Mouse (Mus musculus): ENCODE data around the gene Gpatch3. TPM values are rescaled to one million over a fixed set of nuclear protein-coding genes. Genes with fewer than 3 reads are reported as not detected.

Gene Gpatch3
- 6.5 and 6.6 TPM in 2 replicates for polyA plus RNA-seq (2014; fragmentation: Nextera tagmentation; extraction: Ambion mirVana)

- H3K4me3 ChIP-seq (ENCODE audit: low read depth, low read length): peak within 1 kb of the TSS; percentile 97
- H3K4me1 ChIP-seq (ENCODE audit: control insufficient read depth, insufficient read depth, low read length): peaks cover 3% of the 10 kb centered on the region
- ATAC-seq (peak; percentile 96), DNase-seq (ENCODE audit: low spot score) (peak; percentile 97)
- H3K27me3 ChIP-seq (replicated peaks; ENCODE audit: control insufficient read depth, insufficient read depth, low read length): no peaks in the 10 kb centered on the region
- H3K27ac ChIP-seq (ENCODE audit: low read depth, low read length): peak within 1 kb of the TSS; percentile 83
- H3K36me3 ChIP-seq (ENCODE audit: control insufficient read depth, insufficient read depth, low read length): peaks cover 13% of the 10 kb centered on the region
- H3K9ac ChIP-seq (ENCODE audit: low read length): peak within 1 kb of the TSS; percentile 87
- WGBS: 8% methylated on average over 44 of the region's 44 CpGs
- H3K4me2 ChIP-seq (ENCODE audit: low read length): peak within 1 kb of the TSS; percentile 87
- no peaks in the 10 kb centered on the region for H3K9me3 ChIP-seq (replicated peaks; ENCODE audit: control insufficient read depth, low read length)
Measured at GRCm38 (mm10) chr4:133574070-133574842, at the start of gene Gpatch3. Gene Gpatch3 (plus strand): TSS chr4:133574745.

- H3K9ac ChIP-seq (ENCODE audit: low read length): no peak overlapping the region
- no peaks in the 10 kb centered on the region for H3K9me3 ChIP-seq (replicated peaks; ENCODE audit: control insufficient read depth, low read length)
- no peak overlapping the region for H3K4me3 ChIP-seq (ENCODE audit: low read depth, low read length)
- ATAC-seq (no peak), DNase-seq (ENCODE audit: low spot score) (no peak)
- no peaks in the 10 kb centered on the region for H3K4me1 ChIP-seq (ENCODE audit: control insufficient read depth, insufficient read depth, low read length)
- H3K27ac ChIP-seq (ENCODE audit: low read depth, low read length): no peak overlapping the region
- H3K4me2 ChIP-seq (ENCODE audit: low read length): no peak overlapping the region
- H3K27me3 ChIP-seq (replicated peaks; ENCODE audit: control insufficient read depth, insufficient read depth, low read length): no peaks in the 10 kb centered on the region
- 80% methylated on average over 16 of the region's 16 CpGs for WGBS
- H3K36me3 ChIP-seq (ENCODE audit: control insufficient read depth, insufficient read depth, low read length): peaks cover 44% of the 10 kb centered on the region
Measured at GRCm38 (mm10) chr4:133527788-133528187, 46.8 kb upstream of the Gpatch3 start.

GRCm38 (mm10) chr4:133532777-133533176 is 41.8 kb upstream of the Gpatch3 start:
- no peak overlapping the region for H3K4me3 ChIP-seq (ENCODE audit: low read depth, low read length)
- no peaks in the 10 kb centered on the region for H3K4me1 ChIP-seq (ENCODE audit: control insufficient read depth, insufficient read depth, low read length)
- H3K9me3 ChIP-seq (replicated peaks; ENCODE audit: control insufficient read depth, low read length): no peaks in the 10 kb centered on the region
- H3K36me3 ChIP-seq (ENCODE audit: control insufficient read depth, insufficient read depth, low read length): peaks cover 88% of the 10 kb centered on the region
- ATAC-seq (no peak), DNase-seq (ENCODE audit: low spot score) (no peak)
- WGBS: 88% methylated on average over 3 of the region's 3 CpGs
- H3K9ac ChIP-seq (ENCODE audit: low read length): no peak overlapping the region
- H3K27me3 ChIP-seq (replicated peaks; ENCODE audit: control insufficient read depth, insufficient read depth, low read length): no peaks in the 10 kb centered on the region
- no peak overlapping the region for H3K4me2 ChIP-seq (ENCODE audit: low read length)
- no peak overlapping the region for H3K27ac ChIP-seq (ENCODE audit: low read depth, low read length)

- Histone ChIP-seq H3K4me1 (ENCODE audit: control insufficient read depth, insufficient read depth, low read length) (no peaks in the 10 kb centered on the region), H3K4me3 (ENCODE audit: low read depth, low read length) (no peak overlapping the region), H3K9ac (ENCODE audit: low read length) (no peak overlapping the region), H3K4me2 (ENCODE audit: low read length) (no peak overlapping the region), H3K36me3 (ENCODE audit: control insufficient read depth, insufficient read depth, low read length) (peaks cover 94% of the 10 kb centered on the region), H3K27me3 (replicated peaks; ENCODE audit: control insufficient read depth, insufficient read depth, low read length) (no peaks in the 10 kb centered on the region), H3K9me3 (replicated peaks; ENCODE audit: control insufficient read depth, low read length) (no peaks in the 10 kb centered on the region), H3K27ac (ENCODE audit: low read depth, low read length) (no peak overlapping the region)
- ATAC-seq (no peak), DNase-seq (ENCODE audit: low spot score) (no peak)
- WGBS: 89% methylated on average over 3 of the region's 3 CpGs
Measured at GRCm38 (mm10) chr4:133536081-133536480, 38.5 kb upstream of the Gpatch3 start.

- no peak for DNase-seq (ENCODE audit: low spot score)
- no peak for ATAC-seq
- H3K4me3 ChIP-seq (ENCODE audit: low read depth, low read length): no peak overlapping the region
- H3K9me3 ChIP-seq (replicated peaks; ENCODE audit: control insufficient read depth, low read length): no peaks in the 10 kb centered on the region
- WGBS: 92% methylated on average over 5 of the region's 5 CpGs
- no peak overlapping the region for H3K27ac ChIP-seq (ENCODE audit: low read depth, low read length)
- H3K9ac ChIP-seq (ENCODE audit: low read length): no peak overlapping the region
- H3K4me1 ChIP-seq (ENCODE audit: control insufficient read depth, insufficient read depth, low read length): no peaks in the 10 kb centered on the region
- H3K4me2 ChIP-seq (ENCODE audit: low read length): no peak overlapping the region
- H3K36me3 ChIP-seq (ENCODE audit: control insufficient read depth, insufficient read depth, low read length): peaks cover 93% of the 10 kb centered on the region
- H3K27me3 ChIP-seq (replicated peaks; ENCODE audit: control insufficient read depth, insufficient read depth, low read length): no peaks in the 10 kb centered on the region
Measured at GRCm38 (mm10) chr4:133536652-133537051, 37.9 kb upstream of the Gpatch3 start.

GRCm38 (mm10) chr4:133545272-133546231 is 29.0 kb upstream of the Gpatch3 start, which contains the start of gene Nudc:
Gene Nudc (minus strand): TSS chr4:133545996.
- WGBS: under 1% methylated on average over 73 of the region's 77 CpGs
- H3K27ac ChIP-seq (ENCODE audit: low read depth, low read length): peak within 1 kb of the TSS; percentile 61; the same call in 1 of the 2 replicates
- peak; percentile 100 for ATAC-seq
- H3K4me1 ChIP-seq (ENCODE audit: control insufficient read depth, insufficient read depth, low read length): peaks cover 10% of the 10 kb centered on the region
- no peaks in the 10 kb centered on the region for H3K27me3 ChIP-seq (replicated peaks; ENCODE audit: control insufficient read depth, insufficient read depth, low read length)
- DNase-seq (ENCODE audit: low spot score): peak; percentile 98
- peak within 1 kb of the TSS; percentile 90 for H3K4me3 ChIP-seq (ENCODE audit: low read depth, low read length)
- H3K36me3 ChIP-seq (ENCODE audit: control insufficient read depth, insufficient read depth, low read length): peaks cover 22% of the 10 kb centered on the region
- H3K9ac ChIP-seq (ENCODE audit: low read length): peak within 1 kb of the TSS; percentile 87
- H3K4me2 ChIP-seq (ENCODE audit: low read length): peak within 1 kb of the TSS; percentile 88
- H3K9me3 ChIP-seq (replicated peaks; ENCODE audit: control insufficient read depth, low read length): no peaks in the 10 kb centered on the region

GRCm38 (mm10) chr4:133552029-133552428 is 22.5 kb upstream of the Gpatch3 start:
- Histone ChIP-seq H3K9me3 (replicated peaks; ENCODE audit: control insufficient read depth, low read length) (no peaks in the 10 kb centered on the region), H3K9ac (ENCODE audit: low read length) (no peak overlapping the region), H3K4me3 (ENCODE audit: low read depth, low read length) (no peak overlapping the region), H3K27me3 (replicated peaks; ENCODE audit: control insufficient read depth, insufficient read depth, low read length) (no peaks in the 10 kb centered on the region), H3K4me2 (ENCODE audit: low read length) (no peak overlapping the region), H3K4me1 (ENCODE audit: control insufficient read depth, insufficient read depth, low read length) (no peaks in the 10 kb centered on the region), H3K36me3 (ENCODE audit: control insufficient read depth, insufficient read depth, low read length) (no peaks in the 10 kb centered on the region), H3K27ac (ENCODE audit: low read depth, low read length) (no peak overlapping the region)
- no peak for DNase-seq (ENCODE audit: low spot score)
- ATAC-seq: no peak
- WGBS: 92% methylated on average over 1 of the region's 1 CpGs

- H3K27ac ChIP-seq (ENCODE audit: low read depth, low read length): no peak within 1 kb of the TSS
- no peak within 1 kb of the TSS for H3K4me3 ChIP-seq (ENCODE audit: low read depth, low read length)
- 72% methylated on average over 10 of the region's 10 CpGs for WGBS
- no peaks in the 10 kb centered on the region for H3K4me1 ChIP-seq (ENCODE audit: control insufficient read depth, insufficient read depth, low read length)
- no peaks in the 10 kb centered on the region for H3K27me3 ChIP-seq (replicated peaks; ENCODE audit: control insufficient read depth, insufficient read depth, low read length)
- no peak within 1 kb of the TSS for H3K4me2 ChIP-seq (ENCODE audit: low read length)
- no peak within 1 kb of the TSS for H3K9ac ChIP-seq (ENCODE audit: low read length)
- ATAC-seq: no peak
- no peaks in the 10 kb centered on the region for H3K9me3 ChIP-seq (replicated peaks; ENCODE audit: control insufficient read depth, low read length)
- no peaks in the 10 kb centered on the region for H3K36me3 ChIP-seq (ENCODE audit: control insufficient read depth, insufficient read depth, low read length)
- DNase-seq (ENCODE audit: low spot score): no peak
Measured at GRCm38 (mm10) chr4:133552768-133553447, 21.6 kb upstream of the Gpatch3 start, which contains the start of gene Nr0b2. Gene Nr0b2 (plus strand): TSS chr4:133553376.
